Mouse (Mus musculus) megakaryocyte progenitor cell, adult 5-6 weeks (primary cell): ENCODE results near the gene Wwox. TPM values are rescaled to one million over a fixed set of nuclear protein-coding genes. Genes with fewer than 3 reads are reported as not detected.

Experiments
- ATAC-seq: replicated peaks from 2 replicates; pipeline ENCODE4 v1.8.0; 2016; ENCODE audit warnings: mild to moderate bottlenecking, moderate TSS enrichment, inconsistent platforms; ENCODE audit not compliant: poor library complexity
- total RNA-seq, 2 experiments: library from RNA; stranded (forward) in 1 of 2; stranded (reverse) in 1 of 2; fragments of 157-497, 149-512 nt in 1 of 2; fragments of 200-1000 nt in 1 of 2; gene quantifications; 2 replicates each; pipeline versions ENCODE4 v1.2.3 to v1.2.4; 2015 to 2017

Wwox gene
- total RNA-seq, 2 experiments from 2014 or later: 11.2 to 11.3 TPM

GRCm38 (mm10) chr8:114636376-114636775 is 196.9 kb downstream of the Wwox start:
- no peak for ATAC-seq

GRCm38 (mm10) chr8:114641809-114642208 is 202.4 kb downstream of the Wwox start:
- no peak for ATAC-seq

DNA sequence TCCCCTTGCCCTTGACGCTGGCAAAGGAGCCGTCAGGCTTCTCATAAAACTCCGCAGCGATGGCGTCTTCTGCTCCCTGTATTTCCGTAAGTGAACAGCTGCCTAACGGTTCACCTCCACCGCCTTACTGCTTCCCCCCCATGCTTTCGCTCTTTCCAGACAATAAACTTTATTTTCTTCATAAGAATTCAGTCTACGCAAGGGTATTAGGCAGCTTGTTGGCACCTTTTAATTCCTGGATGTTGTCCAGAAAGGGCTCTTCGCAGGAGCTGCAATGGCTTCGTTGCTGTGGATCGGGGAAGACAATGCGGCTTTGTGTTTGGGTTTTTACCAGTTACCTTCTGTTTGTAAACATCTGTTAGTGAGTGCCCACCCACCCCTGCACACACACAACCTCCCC is 211.3 kb downstream of the Wwox start:
- ATAC-seq: no peak

DNA sequence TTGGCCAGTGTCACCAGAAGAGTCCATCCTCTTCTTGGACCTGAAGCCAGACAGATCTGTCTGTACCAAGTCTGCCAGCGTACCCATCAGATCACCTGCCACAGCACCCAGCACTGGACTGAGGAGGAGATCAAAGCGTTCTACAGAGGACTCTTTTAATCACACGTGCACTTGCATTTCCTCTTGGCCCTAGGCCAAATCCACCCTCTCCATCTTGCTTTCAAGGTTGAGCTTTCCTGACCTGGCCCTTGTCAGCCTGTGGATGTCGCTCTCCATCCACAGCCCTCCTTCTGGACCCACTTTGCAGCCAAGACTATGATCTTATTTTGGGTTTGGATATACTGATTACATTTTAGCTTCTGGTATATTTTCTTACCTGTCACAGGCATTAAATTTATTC is 218.3 kb downstream of the Wwox start:
- no peak for ATAC-seq

- ATAC-seq: no peak
Observed at GRCm38 (mm10) chr8:114658475-114658874, 219.0 kb downstream of the Wwox start.

DNA sequence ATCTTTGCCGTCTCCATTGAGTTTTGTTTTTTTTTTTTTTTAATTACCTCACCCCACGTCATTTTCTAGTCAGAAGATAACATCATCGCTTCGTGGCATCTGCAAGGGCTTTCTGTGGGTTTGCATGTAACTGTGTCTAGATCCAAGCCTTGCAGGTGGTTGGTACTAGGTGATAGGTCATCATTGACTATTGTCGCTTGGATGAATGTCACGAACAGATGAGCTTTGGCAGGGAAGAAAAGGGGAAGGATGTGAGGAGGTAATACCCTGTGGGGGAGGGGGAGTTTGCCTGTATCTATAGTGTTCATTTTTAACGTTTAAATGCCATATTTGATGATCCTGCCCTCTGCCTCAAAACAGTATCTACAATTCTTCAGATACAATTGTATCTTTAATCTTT is 223.6 kb downstream of the Wwox start:
- peak; percentile 63 for ATAC-seq

- no peak for ATAC-seq
Observed at GRCm38 (mm10) chr8:114665521-114665920, 226.1 kb downstream of the Wwox start.

DNA sequence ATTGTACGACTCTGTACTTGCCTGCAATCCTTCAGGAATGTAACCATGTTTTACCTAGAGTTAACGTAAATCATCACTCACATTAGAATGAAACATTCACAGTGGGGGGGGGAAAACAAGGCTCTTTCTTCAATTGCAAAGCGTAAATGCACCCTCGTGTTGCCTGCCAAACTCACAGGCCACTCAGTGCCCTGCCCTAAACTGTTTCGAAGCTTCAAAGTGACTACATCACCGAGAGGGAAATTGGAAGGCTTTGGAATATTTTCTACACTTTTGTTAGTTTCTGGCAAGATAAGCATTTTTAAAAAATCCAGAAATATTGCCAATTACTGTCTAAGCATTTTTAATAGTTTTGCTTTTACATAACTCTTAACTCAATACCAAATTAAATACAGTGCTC is 231.3 kb downstream of the Wwox start:
- no peak for ATAC-seq

- no peak for ATAC-seq
Observed at GRCm38 (mm10) chr8:114671237-114671674, 231.8 kb downstream of the Wwox start.

GRCm38 (mm10) chr8:114673416-114673815 is 234.0 kb downstream of the Wwox start:
- ATAC-seq: no peak

DNA sequence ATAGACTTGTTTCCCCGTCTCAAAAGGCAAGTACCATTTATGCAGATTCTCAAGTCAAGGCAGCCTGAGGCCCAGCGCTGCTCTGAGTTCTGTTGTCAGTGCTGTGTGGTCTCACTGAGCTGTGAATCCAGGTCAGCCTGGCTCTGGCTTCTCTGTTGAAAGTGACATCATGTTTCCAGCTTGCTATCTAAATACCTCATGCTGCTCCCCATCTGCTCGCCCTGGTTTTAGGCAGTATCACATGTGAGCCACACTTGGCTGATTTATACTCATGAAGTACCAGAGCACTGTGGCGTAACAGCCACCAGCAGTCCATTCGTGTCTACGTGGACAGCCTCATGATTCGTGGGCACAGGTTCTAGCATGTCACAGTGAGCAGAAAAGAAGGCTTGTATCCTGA is 235.7 kb downstream of the Wwox start:
- no peak for ATAC-seq

- ATAC-seq: no peak
Observed at GRCm38 (mm10) chr8:114676918-114677317, 237.5 kb downstream of the Wwox start.

GRCm38 (mm10) chr8:114677551-114678127 is 238.2 kb downstream of the Wwox start:
- no peak for ATAC-seq

- ATAC-seq: no peak
Observed at GRCm38 (mm10) chr8:114679386-114680098, 240.1 kb downstream of the Wwox start.

- no peak for ATAC-seq
Observed at GRCm38 (mm10) chr8:114681136-114681535, 241.7 kb downstream of the Wwox start.

DNA sequence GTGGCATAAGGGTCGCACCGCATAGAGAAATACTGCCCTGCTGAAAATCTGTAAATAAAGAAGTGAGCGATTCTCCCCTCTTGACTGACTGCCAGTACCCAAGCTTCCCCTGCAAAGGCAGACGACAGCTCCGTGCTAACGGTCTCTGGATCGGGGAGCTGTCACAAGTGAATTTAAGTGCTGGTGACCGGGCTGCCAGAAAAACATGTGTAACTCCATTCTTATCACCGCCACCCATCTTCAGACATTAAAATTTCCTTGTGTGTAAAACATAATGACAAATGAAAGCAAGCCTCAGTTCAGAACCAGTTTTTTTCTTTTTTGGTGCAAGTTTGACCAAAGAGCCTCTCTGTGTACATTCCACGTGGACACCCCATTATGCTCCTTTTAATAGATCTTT is 242.7 kb downstream of the Wwox start:
- ATAC-seq: no peak

- ATAC-seq: no peak
Observed at GRCm38 (mm10) chr8:114684046-114684702, 244.7 kb downstream of the Wwox start.

GRCm38 (mm10) chr8:114686462-114686861 is 247.0 kb downstream of the Wwox start:
- no peak for ATAC-seq

DNA sequence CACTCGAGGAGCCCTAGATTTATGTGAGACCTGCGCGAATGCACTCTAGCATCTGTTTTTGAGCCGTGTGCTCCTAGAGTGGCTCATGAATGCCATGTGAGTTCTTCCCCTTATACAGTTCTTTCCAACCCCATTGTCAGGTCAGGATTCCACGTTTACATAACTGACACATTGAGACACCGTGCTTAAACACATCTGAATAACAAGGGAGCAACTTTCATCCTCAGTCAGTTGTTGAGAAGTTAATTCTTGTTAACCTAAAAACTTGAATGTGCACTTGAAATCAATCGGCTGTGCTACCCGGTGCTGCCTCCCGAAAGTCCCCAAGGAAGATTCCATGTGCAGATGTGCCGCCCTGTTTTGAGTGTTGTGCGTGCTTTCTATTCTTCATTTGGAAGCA is 249.3 kb downstream of the Wwox start:
- ATAC-seq: no peak

- no peak for ATAC-seq
Observed at GRCm38 (mm10) chr8:114694566-114695198, 255.2 kb downstream of the Wwox start.

DNA sequence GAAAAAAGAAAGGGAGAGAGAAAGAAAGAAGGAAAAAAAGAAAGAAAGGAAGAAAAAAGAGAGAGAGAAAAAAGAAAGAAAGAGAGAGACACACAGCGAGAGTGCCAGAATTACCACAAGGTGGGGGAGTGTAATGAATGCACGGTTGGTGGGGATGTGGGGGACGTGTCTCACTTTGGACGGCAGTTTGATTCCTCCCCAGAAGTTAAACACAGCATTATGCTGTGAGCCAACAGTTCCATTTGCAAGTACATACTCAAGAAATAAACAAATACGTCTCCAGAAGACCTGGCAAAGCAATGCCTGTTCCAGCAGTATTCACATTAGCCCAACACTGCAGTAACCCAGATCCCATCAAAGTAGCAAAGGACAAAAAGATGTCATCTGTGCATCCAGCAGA is 264.1 kb downstream of the Wwox start:
- no peak for ATAC-seq
